Mouse (Mus musculus) intestine, embryonic 14.5 days (tissue): ENCODE measurements at regions not wholly inside any gene's neighbourhood (a gene's known extent, or its start where the extent isn't known, plus 50 kb on each side); places are given as distances from the start of the nearest gene placed in this dataset.

ENCODE experiments used
- ATAC-seq: fragments of 200-750 bp; cut with Nextera tagmentation; replicated peaks from 2 replicates; pipeline ENCODE4 v1.8.0; 2017; ENCODE audit warnings: low read depth, moderate number of reproducible peaks, moderate TSS enrichment, moderate library complexity; ENCODE audit not compliant: low FRiP score, low TSS enrichment
- DNase-seq: peaks from one replicate; pipeline ENCODE4 v3.0.0-alpha.2; 2018; ENCODE audit warnings: low spot score
- H3K27ac ChIP-seq: fragments of 300-500 bp; sonication (generic); 2 replicates; pipeline ENCODE4 v1.5.1; 2014; ENCODE audit warnings: low read depth, mild to moderate bottlenecking, control low read depth
- H3K27me3 ChIP-seq: fragments of 300-500 bp; sonication (generic); replicated peaks from 2 replicates; pipeline ENCODE4 v1.6.1; 2014; ENCODE audit warnings: low read length, control low read depth; ENCODE audit not compliant: control insufficient read depth, insufficient read depth
- H3K36me3 ChIP-seq: fragments of 300-500 bp; sonication (generic); 2 replicates; pipeline ENCODE4 v1.6.1; 2014; ENCODE audit warnings: low read length, control low read depth; ENCODE audit not compliant: control insufficient read depth, insufficient read depth
- H3K4me1 ChIP-seq: fragments of 300-500 bp; sonication (generic); replicated peaks from 2 replicates; pipeline ENCODE4 v1.6.1; 2014; ENCODE audit warnings: low read length, control low read depth, mixed read lengths; ENCODE audit not compliant: control insufficient read depth, insufficient read depth
- H3K4me2 ChIP-seq: fragments of 300-500 bp; sonication (generic); 2 replicates; pipeline ENCODE4 v1.6.1; 2014; ENCODE audit warnings: low read length
- H3K4me3 ChIP-seq: fragments of 300-500 bp; sonication (generic); 2 replicates; pipeline ENCODE4 v1.5.1; 2014; ENCODE audit warnings: low read depth, low read length, control low read depth, mixed read lengths
- H3K9ac ChIP-seq: fragments of 300-500 bp; sonication (generic); 2 replicates; pipeline ENCODE4 v1.6.1; 2014; ENCODE audit warnings: mild to moderate bottlenecking, low read length
- H3K9me3 ChIP-seq: fragments of 300-500 bp; sonication (generic); 2 replicates; pipeline ENCODE4 v1.6.1; 2016; ENCODE audit warnings: low read length, control low read depth; ENCODE audit not compliant: control insufficient read depth
- WGBS: fragments of 180-500 bp; shearing (Covaris S2); extraction: QIAGEN DNeasy Blood & Tissue Kit; methylation state at CpG from one replicate; pipeline ENCODE4 v1.1.7; 2014; 5-methylcytosine and 5-hydroxymethylcytosine counted together

GRCm38 (mm10) chr19:44677295-44677694 is 78.5 kb upstream of the Pax2 start:
- no peak overlapping the region for H3K4me3 ChIP-seq
- WGBS, result 53% methylated on average over 8 of the region's 8 CpGs
- peaks cover 98% of the 10 kb centered on the region for H3K27me3 ChIP-seq
- H3K4me1 ChIP-seq, result no peaks in the 10 kb centered on the region
- no peaks in the 10 kb centered on the region for H3K9me3 ChIP-seq
- DNase-seq (no peak), ATAC-seq (no peak)
- H3K9ac ChIP-seq, result no peak overlapping the region
- H3K4me2 ChIP-seq, result no peak overlapping the region
- no peak overlapping the region for H3K27ac ChIP-seq
- H3K36me3 ChIP-seq, result no peaks in the 10 kb centered on the region

DNA sequence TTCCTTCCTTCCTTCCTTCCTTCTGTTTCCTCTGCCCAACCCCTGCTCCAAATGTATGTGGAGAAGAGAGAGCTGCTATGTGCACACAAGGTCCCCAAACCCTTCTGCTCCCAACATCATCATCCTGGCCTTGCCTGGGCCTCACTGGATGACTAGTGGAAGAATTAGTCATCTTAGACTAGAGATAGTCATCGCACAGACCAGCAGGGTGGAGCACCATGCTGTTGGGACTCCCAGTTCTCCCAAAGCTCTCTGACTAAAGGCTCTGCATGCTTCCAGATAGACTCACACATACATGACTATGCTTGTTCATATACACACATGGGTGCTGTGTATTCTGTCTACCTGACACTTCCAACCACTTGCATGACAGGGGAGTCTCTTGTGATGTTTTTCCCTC is 77.2 kb upstream of the Pax2 start:
- Histone ChIP-seq H3K9me3 (no peaks in the 10 kb centered on the region), H3K36me3 (no peaks in the 10 kb centered on the region), H3K27me3 (peaks cover 98% of the 10 kb centered on the region), H3K9ac (no peak overlapping the region), H3K4me1 (no peaks in the 10 kb centered on the region; the same call in 1 of the 2 replicates), H3K4me2 (no peak overlapping the region), H3K4me3 (no peak overlapping the region), H3K27ac (no peak overlapping the region)
- DNase-seq, result no peak
- WGBS, result 65% methylated on average over 1 of the region's 1 CpGs
- ATAC-seq, result no peak

DNA sequence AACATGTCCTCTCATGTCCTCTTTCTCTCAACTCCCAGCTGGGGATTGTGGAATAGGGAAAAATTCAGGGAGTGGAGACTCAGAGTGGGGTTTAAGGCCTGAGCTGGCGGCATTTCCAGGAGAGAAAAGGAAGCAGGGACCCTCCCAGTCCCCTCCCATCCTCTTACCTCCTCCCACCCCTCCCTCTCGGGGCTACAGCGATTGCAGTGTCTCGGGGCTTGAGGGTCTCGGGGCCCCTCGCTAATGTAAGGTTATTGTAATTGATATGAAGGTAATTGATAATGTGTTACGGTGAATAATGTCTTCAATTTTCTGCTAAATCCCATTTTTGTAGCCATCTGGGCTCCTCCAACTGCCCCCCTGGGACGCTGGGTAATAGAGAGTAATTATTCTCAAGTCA is 74.2 kb upstream of the Pax2 start:
- ATAC-seq (no peak), DNase-seq (no peak)
- Histone ChIP-seq H3K36me3 (no peaks in the 10 kb centered on the region), H3K27ac (no peak overlapping the region), H3K27me3 (peaks cover 98% of the 10 kb centered on the region), H3K4me2 (no peak overlapping the region), H3K9me3 (no peaks in the 10 kb centered on the region), H3K4me3 (no peak overlapping the region), H3K9ac (no peak overlapping the region), H3K4me1 (peaks cover 5% of the 10 kb centered on the region; the same call in 1 of the 2 replicates)
- 17% methylated on average over 8 of the region's 8 CpGs for WGBS

DNA sequence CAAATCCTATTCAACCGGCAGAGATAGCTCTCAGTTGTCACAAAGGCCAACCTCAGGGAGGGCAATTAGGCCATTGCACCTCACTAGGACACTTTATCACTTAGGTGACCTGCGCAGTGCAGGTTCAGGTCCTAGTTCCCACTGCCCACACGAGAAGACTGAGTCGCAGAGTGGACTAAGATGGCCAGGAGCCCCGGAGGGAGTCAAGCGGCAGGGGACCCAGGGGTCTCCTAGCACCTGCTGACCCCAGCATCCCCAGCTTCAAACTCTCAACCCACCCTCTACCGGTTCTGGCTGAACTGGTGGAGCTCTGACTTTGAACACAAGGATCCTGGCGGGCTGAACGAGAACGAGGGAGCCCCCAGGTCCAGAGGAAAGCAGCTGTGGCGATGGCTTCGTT is 72.7 kb upstream of the Pax2 start:
- peaks cover 5% of the 10 kb centered on the region; the same call in 1 of the 2 replicates for H3K4me1 ChIP-seq
- no peaks in the 10 kb centered on the region for H3K36me3 ChIP-seq
- no peak overlapping the region for H3K9ac ChIP-seq
- H3K9me3 ChIP-seq, result no peaks in the 10 kb centered on the region
- H3K27me3 ChIP-seq, result peaks cover 94% of the 10 kb centered on the region
- DNase-seq, result no peak
- WGBS, result 2% methylated on average over 12 of the region's 12 CpGs
- H3K4me2 ChIP-seq, result no peak overlapping the region
- no peak overlapping the region for H3K4me3 ChIP-seq
- no peak for ATAC-seq
- H3K27ac ChIP-seq, result no peak overlapping the region

- DNase-seq (no peak), ATAC-seq (peak; percentile 32; the same call in 1 of the 2 replicates)
- peaks cover 5% of the 10 kb centered on the region; the same call in 1 of the 2 replicates for H3K4me1 ChIP-seq
- H3K4me2 ChIP-seq, result peak overlapping the region; percentile 39
- H3K4me3 ChIP-seq, result peak overlapping the region; percentile 15
- no peaks in the 10 kb centered on the region for H3K36me3 ChIP-seq
- no peak overlapping the region for H3K9ac ChIP-seq
- H3K27ac ChIP-seq, result no peak overlapping the region
- 2% methylated on average over 45 of the region's 48 CpGs for WGBS
- no peaks in the 10 kb centered on the region for H3K9me3 ChIP-seq
- peaks cover 95% of the 10 kb centered on the region for H3K27me3 ChIP-seq
These were observed 71.8 kb upstream of the Pax2 start for GRCm38 (mm10) chr19:44684061-44684514.

DNA sequence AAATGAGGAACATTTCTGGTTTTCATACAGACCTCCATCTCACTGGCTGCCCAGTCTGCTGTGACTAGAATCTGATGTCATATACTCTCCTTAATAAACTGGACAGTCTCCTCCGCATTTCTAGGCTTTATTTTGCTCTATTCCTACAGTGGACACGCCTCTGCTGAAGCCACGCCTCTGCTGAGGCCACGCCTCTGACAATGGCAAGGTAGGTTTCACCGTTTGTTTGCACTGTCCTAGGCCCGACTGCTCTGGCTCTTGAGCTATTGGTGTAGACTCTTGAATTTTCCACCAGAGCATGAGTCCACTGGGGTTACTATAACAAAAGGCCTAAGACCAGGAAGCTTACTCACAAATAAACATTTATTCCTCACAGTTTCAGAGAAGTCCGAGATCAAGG is 69.8 kb upstream of the Pax2 start:
- Histone ChIP-seq H3K27ac (no peak overlapping the region), H3K4me1 (peaks cover 5% of the 10 kb centered on the region; the same call in 1 of the 2 replicates), H3K27me3 (peaks cover 91% of the 10 kb centered on the region), H3K4me3 (no peak overlapping the region), H3K36me3 (no peaks in the 10 kb centered on the region), H3K9me3 (no peaks in the 10 kb centered on the region), H3K9ac (no peak overlapping the region), H3K4me2 (no peak overlapping the region)
- ATAC-seq, result no peak
- no peak for DNase-seq
- 28% methylated on average over 7 of the region's 7 CpGs for WGBS

DNA sequence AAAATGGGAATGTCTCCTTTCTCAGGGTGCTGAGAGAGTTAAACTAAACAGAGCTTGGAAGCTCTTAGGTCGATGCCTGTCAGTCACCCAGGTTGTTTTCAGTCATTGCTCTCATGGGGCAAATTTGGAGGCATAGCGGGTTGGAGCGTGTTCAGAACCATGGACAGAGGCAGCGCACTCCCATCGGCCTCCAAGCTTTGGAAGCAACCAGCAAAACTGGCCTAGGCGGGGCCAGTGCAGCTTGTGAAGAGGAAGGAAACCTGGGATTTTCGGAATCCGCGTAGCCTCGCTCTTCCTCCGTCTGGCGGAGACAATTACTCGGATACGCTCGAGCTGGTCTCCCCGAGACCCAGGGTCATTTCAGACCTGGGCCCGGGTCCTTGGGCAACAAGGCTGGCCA is 63.4 kb upstream of the Pax2 start:
- no peak overlapping the region for H3K9ac ChIP-seq
- H3K27me3 ChIP-seq, result peaks cover 85% of the 10 kb centered on the region
- H3K4me3 ChIP-seq, result no peak overlapping the region
- H3K4me1 ChIP-seq, result no peaks in the 10 kb centered on the region
- WGBS, result under 1% methylated on average over 17 of the region's 17 CpGs
- H3K9me3 ChIP-seq, result no peaks in the 10 kb centered on the region
- H3K27ac ChIP-seq, result no peak overlapping the region
- no peak overlapping the region for H3K4me2 ChIP-seq
- peak; percentile 91 for DNase-seq
- H3K36me3 ChIP-seq, result no peaks in the 10 kb centered on the region
- no peak for ATAC-seq

- Histone ChIP-seq H3K27ac (no peak overlapping the region), H3K9me3 (no peaks in the 10 kb centered on the region), H3K4me3 (no peak overlapping the region), H3K4me2 (no peak overlapping the region), H3K9ac (no peak overlapping the region), H3K27me3 (peaks cover 85% of the 10 kb centered on the region), H3K4me1 (no peaks in the 10 kb centered on the region), H3K36me3 (no peaks in the 10 kb centered on the region)
- ATAC-seq (no peak), DNase-seq (no peak)
- 3% methylated on average over 16 of the region's 16 CpGs for WGBS
These were observed 63.0 kb upstream of the Pax2 start for GRCm38 (mm10) chr19:44692816-44693215.

GRCm38 (mm10) chr19:44695331-44695730 is 60.5 kb upstream of the Pax2 start:
- no peaks in the 10 kb centered on the region for H3K9me3 ChIP-seq
- no peak overlapping the region for H3K27ac ChIP-seq
- no peaks in the 10 kb centered on the region for H3K36me3 ChIP-seq
- H3K4me1 ChIP-seq, result no peaks in the 10 kb centered on the region
- no peak for DNase-seq
- WGBS, result 3% methylated on average over 3 of the region's 3 CpGs
- H3K4me2 ChIP-seq, result no peak overlapping the region
- H3K9ac ChIP-seq, result no peak overlapping the region
- H3K4me3 ChIP-seq, result no peak overlapping the region
- ATAC-seq, result no peak
- H3K27me3 ChIP-seq, result peaks cover 92% of the 10 kb centered on the region
